Mouse (Mus musculus) embryonic facial prominence, embryonic 12.5 days (tissue): Measurements from ENCODE around the gene Ltf. TPM values are rescaled to one million over a fixed set of nuclear protein-coding genes. Genes with fewer than 3 reads are reported as not detected.

ENCODE experiments used
- ATAC-seq: fragments of 200-750 bp; cut with Nextera tagmentation; 2 replicates; pipeline ENCODE4 v1.8.0; 2017; ENCODE audit not compliant: insufficient number of reproducible peaks, insufficient read depth, low FRiP score, low TSS enrichment
- H3K27ac ChIP-seq: fragments of 300-500 bp; sonication (generic); 2 replicates; pipeline ENCODE4 v1.5.1; 2016; ENCODE audit warnings: mild to moderate bottlenecking
- H3K27me3 ChIP-seq: fragments of 300-500 bp; sonication (generic); 2 replicates; pipeline ENCODE4 v1.6.1; 2016; ENCODE audit warnings: mild to moderate bottlenecking, moderate library complexity
- H3K36me3 ChIP-seq: fragments of 300-500 bp; sonication (generic); 2 replicates; pipeline ENCODE4 v1.6.1; 2016; ENCODE audit warnings: mild to moderate bottlenecking
- H3K4me1 ChIP-seq: fragments of 300-500 bp; sonication (generic); 2 replicates; pipeline ENCODE4 v1.6.1; 2016
- H3K4me2 ChIP-seq: fragments of 300-500 bp; sonication (generic); replicated peaks from 2 replicates; pipeline ENCODE4 v1.6.1; 2016; ENCODE audit warnings: mild to moderate bottlenecking, moderate library complexity
- H3K4me3 ChIP-seq: fragments of 300-500 bp; sonication (generic); 2 replicates; pipeline ENCODE4 v1.5.1; 2016; ENCODE audit warnings: mild to moderate bottlenecking
- H3K9ac ChIP-seq: fragments of 300-500 bp; sonication (generic); 2 replicates; pipeline ENCODE4 v1.6.1; 2016; ENCODE audit warnings: mild to moderate bottlenecking, moderate library complexity
- H3K9me3 ChIP-seq: fragments of 300-500 bp; sonication (generic); 2 replicates; pipeline ENCODE4 v1.6.1; 2016; ENCODE audit warnings: mild to moderate bottlenecking, moderate library complexity
- WGBS: fragments of 180-500 bp; shearing (Covaris S2); methylation state at CpG from one replicate; pipeline ENCODE4 v1.1.7; 2016; 5-methylcytosine and 5-hydroxymethylcytosine counted together
- polyA plus RNA-seq: library from polyadenylated mRNA; unstranded; fragments of >200 nt; fragmentation: Nextera tagmentation; extraction: Ambion mirVana; gene quantifications from 2 replicates; pipeline ENCODE4 v1.2.1, GENCODE M21; 2016

Ltf gene
- polyA plus RNA-seq, 1 experiment from 2014 or later, result 4.5 TPM

DNA sequence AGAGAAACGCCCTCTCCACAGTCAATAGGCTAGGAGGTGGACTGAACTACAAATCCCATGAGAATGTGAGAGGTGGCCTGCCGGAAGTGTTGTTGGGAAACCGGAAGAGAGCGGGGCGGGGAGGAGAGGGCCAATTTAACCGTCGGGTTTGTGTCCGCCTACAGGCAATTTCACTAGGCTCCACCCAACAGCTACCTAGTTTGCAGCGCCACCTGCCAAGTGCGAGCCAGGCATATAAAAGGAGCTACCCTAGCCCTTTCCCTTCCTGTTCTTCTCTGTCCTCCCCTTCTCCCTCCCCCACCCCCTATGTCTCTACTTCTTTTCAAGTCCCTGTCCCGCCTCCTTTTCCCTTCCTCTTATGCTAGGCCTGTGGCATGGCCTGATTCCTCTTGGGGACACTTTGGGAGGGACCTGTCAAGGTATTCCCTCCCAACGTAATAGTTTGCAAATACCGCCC is 24.3 kb upstream of the Ltf start:
- Histone ChIP-seq H3K4me3 (peak overlapping the region; percentile 38), H3K9ac (no peak overlapping the region), H3K27me3 (no peaks in the 10 kb centered on the region), H3K9me3 (0 out of 2 replicates have a peak, but pooled peaks cover 2% of the 10 kb centered on the region), H3K36me3 (no peaks in the 10 kb centered on the region), H3K27ac (0 out of 2 replicates have a peak overlapping the region, but pooled peaks have one; percentile 41), H3K4me2 (peak overlapping the region; percentile 48), H3K4me1 (no peaks in the 10 kb centered on the region)
- ATAC-seq, result peak; percentile 32; the same call in 1 of the 2 replicates
- WGBS, result 10% methylated on average over 13 of the region's 13 CpGs

DNA sequence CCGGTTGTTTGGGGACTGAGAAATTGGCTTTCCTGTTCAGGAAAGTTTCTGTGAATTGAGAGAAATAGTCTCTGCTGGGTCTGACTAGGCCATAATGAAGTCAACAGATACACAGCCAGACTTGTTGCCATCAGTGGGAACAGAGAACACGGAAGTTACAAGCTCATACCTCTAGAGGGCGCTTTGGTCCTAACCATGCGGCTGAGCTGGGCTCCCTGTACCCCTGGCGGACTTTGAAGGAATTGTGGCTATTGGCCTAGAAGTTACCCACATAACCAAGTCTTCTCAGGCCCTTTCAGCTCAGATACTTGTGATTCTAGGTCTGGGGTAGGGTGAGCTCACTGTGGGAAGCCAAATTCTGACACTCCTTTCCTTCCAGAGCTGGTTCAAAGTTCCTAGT is 21.8 kb upstream of the Ltf start:
- no peak for ATAC-seq
- WGBS, result 4% methylated on average over 5 of the region's 5 CpGs
- no peaks in the 10 kb centered on the region for H3K36me3 ChIP-seq

GRCm38 (mm10) chr9:110999056-110999455 is 20.0 kb upstream of the Ltf start:
- no peaks in the 10 kb centered on the region for H3K27me3 ChIP-seq
- H3K27ac ChIP-seq, result no peak overlapping the region
- H3K4me2 ChIP-seq, result no peak overlapping the region
- H3K4me1 ChIP-seq, result no peaks in the 10 kb centered on the region
- no peak overlapping the region for H3K4me3 ChIP-seq
- H3K36me3 ChIP-seq, result no peaks in the 10 kb centered on the region
- H3K9ac ChIP-seq, result no peak overlapping the region
- 0 out of 2 replicates have a peak, but pooled peaks cover 2% of the 10 kb centered on the region for H3K9me3 ChIP-seq
- 92% methylated on average over 2 of the region's 2 CpGs for WGBS
- ATAC-seq, result no peak

More for the DNA sequence above, 21.8 kb upstream of the Ltf start:
- H3K4me1 ChIP-seq, result no peaks in the 10 kb centered on the region
- H3K9ac ChIP-seq, result no peak overlapping the region
- no peak overlapping the region for H3K27ac ChIP-seq
- 0 out of 2 replicates have a peak, but pooled peaks cover 2% of the 10 kb centered on the region for H3K9me3 ChIP-seq
- no peak overlapping the region for H3K4me3 ChIP-seq
- no peak overlapping the region for H3K4me2 ChIP-seq
- H3K27me3 ChIP-seq, result no peaks in the 10 kb centered on the region

GRCm38 (mm10) chr9:110999856-111000255 is 19.2 kb upstream of the Ltf start:
- WGBS, result 73% methylated on average over 10 of the region's 10 CpGs
- Histone ChIP-seq H3K4me2 (no peak overlapping the region), H3K27ac (no peak overlapping the region), H3K4me1 (no peaks in the 10 kb centered on the region), H3K4me3 (no peak overlapping the region), H3K9ac (no peak overlapping the region), H3K36me3 (no peaks in the 10 kb centered on the region), H3K9me3 (0 out of 2 replicates have a peak, but pooled peaks cover 2% of the 10 kb centered on the region), H3K27me3 (no peaks in the 10 kb centered on the region)
- no peak for ATAC-seq

DNA sequence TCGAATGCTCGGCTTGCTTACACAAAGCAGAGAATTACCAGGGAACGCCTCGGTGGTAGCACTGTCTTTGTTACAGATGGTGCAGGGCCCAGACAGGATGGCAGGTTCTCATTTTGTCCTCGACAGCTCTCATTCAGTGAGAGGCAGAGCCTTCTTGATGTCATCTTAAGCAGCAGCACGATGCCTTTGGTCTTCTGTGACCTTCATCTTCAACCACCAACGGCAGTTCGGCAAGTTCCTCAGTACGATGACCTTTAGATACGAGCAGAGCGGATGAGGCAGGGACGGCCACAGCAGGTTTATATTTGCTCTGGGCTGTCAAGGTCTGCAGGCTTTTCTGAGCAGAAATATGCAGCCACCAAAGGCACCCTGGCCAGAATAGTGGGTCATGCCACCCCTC is 17.4 kb upstream of the Ltf start:
- H3K4me2 ChIP-seq, result no peak overlapping the region
- no peak overlapping the region for H3K27ac ChIP-seq
- ATAC-seq, result no peak
- no peaks in the 10 kb centered on the region for H3K9me3 ChIP-seq
- H3K36me3 ChIP-seq, result no peaks in the 10 kb centered on the region
- H3K4me1 ChIP-seq, result no peaks in the 10 kb centered on the region
- WGBS, result 74% methylated on average over 12 of the region's 12 CpGs
- H3K4me3 ChIP-seq, result no peak overlapping the region
- H3K27me3 ChIP-seq, result no peaks in the 10 kb centered on the region
- no peak overlapping the region for H3K9ac ChIP-seq

DNA sequence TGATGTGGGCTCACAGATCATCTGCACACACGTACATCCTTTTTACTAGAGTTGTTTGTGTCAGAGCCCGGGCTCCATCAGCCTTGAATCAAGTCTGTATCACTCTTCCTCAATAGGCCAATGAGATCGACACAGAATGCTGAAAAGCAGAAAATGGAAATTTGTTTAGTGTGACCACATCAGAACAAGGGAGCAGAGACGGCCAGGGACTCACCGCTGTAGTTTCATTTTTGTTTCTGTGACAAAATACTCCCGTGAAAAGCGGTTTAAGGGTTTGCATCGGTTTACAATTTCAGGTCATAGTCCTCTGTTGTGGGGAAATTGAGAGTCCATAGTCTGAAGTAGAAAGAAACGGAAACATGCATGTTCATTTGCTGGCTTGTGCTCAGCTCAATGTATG is 15.8 kb upstream of the Ltf start:
- H3K27ac ChIP-seq, result no peak overlapping the region
- WGBS, result 84% methylated on average over 9 of the region's 9 CpGs
- no peaks in the 10 kb centered on the region for H3K9me3 ChIP-seq
- H3K36me3 ChIP-seq, result no peaks in the 10 kb centered on the region
- H3K9ac ChIP-seq, result no peak overlapping the region
- ATAC-seq, result no peak
- H3K4me2 ChIP-seq, result no peak overlapping the region
- no peaks in the 10 kb centered on the region for H3K27me3 ChIP-seq
- H3K4me1 ChIP-seq, result no peaks in the 10 kb centered on the region
- H3K4me3 ChIP-seq, result no peak overlapping the region

GRCm38 (mm10) chr9:111006544-111006943 is 12.5 kb upstream of the Ltf start:
- no peaks in the 10 kb centered on the region for H3K4me1 ChIP-seq
- H3K9ac ChIP-seq, result no peak overlapping the region
- H3K9me3 ChIP-seq, result no peaks in the 10 kb centered on the region
- no peaks in the 10 kb centered on the region for H3K27me3 ChIP-seq
- no peaks in the 10 kb centered on the region for H3K36me3 ChIP-seq
- WGBS, result 90% methylated on average over 2 of the region's 2 CpGs
- no peak overlapping the region for H3K4me3 ChIP-seq
- ATAC-seq, result no peak
- H3K4me2 ChIP-seq, result no peak overlapping the region
- no peak overlapping the region for H3K27ac ChIP-seq

DNA sequence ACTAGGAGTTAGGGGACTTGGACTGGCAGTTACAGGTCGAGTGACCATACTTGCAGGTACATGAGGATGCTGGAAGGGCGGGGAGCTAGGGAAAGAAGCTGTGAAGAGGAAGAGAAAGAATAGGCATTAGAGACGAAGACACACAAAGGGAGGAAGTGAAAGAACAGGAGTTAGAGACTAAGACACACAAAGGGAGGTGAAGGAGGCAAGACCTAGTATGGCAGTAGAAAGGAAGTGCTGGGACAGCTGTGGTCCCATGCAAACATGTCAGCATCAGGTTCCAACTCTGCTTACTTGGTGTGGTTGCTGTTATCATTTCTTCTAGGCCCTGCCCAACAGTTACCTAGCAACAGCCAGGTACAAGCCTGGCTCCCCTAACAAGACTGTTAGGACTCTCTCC is 9.3 kb upstream of the Ltf start:
- no peak overlapping the region for H3K4me3 ChIP-seq
- WGBS, result 74% methylated on average over 3 of the region's 3 CpGs
- no peaks in the 10 kb centered on the region for H3K36me3 ChIP-seq
- no peak overlapping the region for H3K27ac ChIP-seq
- H3K9ac ChIP-seq, result no peak overlapping the region
- H3K4me2 ChIP-seq, result no peak overlapping the region
- no peaks in the 10 kb centered on the region for H3K27me3 ChIP-seq
- no peaks in the 10 kb centered on the region for H3K9me3 ChIP-seq
- H3K4me1 ChIP-seq, result no peaks in the 10 kb centered on the region
- no peak for ATAC-seq

GRCm38 (mm10) chr9:111011550-111011949 is 7.5 kb upstream of the Ltf start:
- no peak overlapping the region for H3K4me2 ChIP-seq
- no peaks in the 10 kb centered on the region for H3K36me3 ChIP-seq
- ATAC-seq, result no peak
- no peak overlapping the region for H3K27ac ChIP-seq
- H3K9ac ChIP-seq, result no peak overlapping the region
- H3K4me1 ChIP-seq, result no peaks in the 10 kb centered on the region
- H3K27me3 ChIP-seq, result no peaks in the 10 kb centered on the region
- no peak overlapping the region for H3K4me3 ChIP-seq
- H3K9me3 ChIP-seq, result no peaks in the 10 kb centered on the region
- WGBS, result 80% methylated on average over 9 of the region's 9 CpGs

DNA sequence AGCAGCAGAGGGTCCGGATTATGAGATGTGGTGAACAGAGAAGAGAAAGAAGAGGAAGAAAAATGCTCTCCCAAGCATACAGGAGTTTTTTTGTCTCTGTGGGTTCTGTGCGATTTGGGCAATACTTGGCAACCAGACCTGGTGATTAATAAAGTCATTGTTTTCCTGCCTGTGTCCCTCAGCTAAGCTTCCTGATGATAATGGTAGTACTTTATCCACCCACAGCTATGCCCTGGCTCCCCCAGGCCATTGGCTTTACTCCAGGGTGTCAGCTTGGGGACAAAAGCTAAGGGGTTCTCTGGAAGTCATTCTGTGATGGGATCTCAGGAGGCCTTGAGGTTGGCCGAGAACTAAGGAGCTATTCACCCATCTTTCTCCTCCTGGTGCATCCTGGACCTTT is 7.0 kb upstream of the Ltf start:
- no peak overlapping the region for H3K4me3 ChIP-seq
- WGBS, result 59% methylated on average over 3 of the region's 3 CpGs
- no peak overlapping the region for H3K27ac ChIP-seq
- H3K9me3 ChIP-seq, result no peaks in the 10 kb centered on the region
- H3K4me2 ChIP-seq, result no peak overlapping the region
- no peaks in the 10 kb centered on the region for H3K27me3 ChIP-seq
- no peak for ATAC-seq
- no peaks in the 10 kb centered on the region for H3K4me1 ChIP-seq
- no peak overlapping the region for H3K9ac ChIP-seq
- no peaks in the 10 kb centered on the region for H3K36me3 ChIP-seq

- no peak overlapping the region for H3K4me2 ChIP-seq
- ATAC-seq, result no peak
- no peaks in the 10 kb centered on the region for H3K36me3 ChIP-seq
- no peaks in the 10 kb centered on the region for H3K27me3 ChIP-seq
- H3K4me1 ChIP-seq, result no peaks in the 10 kb centered on the region
- no peak overlapping the region for H3K27ac ChIP-seq
- WGBS, result 84% methylated on average over 4 of the region's 4 CpGs
- H3K4me3 ChIP-seq, result no peak overlapping the region
- no peaks in the 10 kb centered on the region for H3K9me3 ChIP-seq
- no peak overlapping the region for H3K9ac ChIP-seq
These were observed 3.4 kb upstream of the Ltf start for GRCm38 (mm10) chr9:111015658-111016057.

- H3K4me2 ChIP-seq, result no peak overlapping the region
- H3K9me3 ChIP-seq, result no peaks in the 10 kb centered on the region
- WGBS, result 82% methylated on average over 10 of the region's 10 CpGs
- ATAC-seq, result no peak
- H3K9ac ChIP-seq, result no peak overlapping the region
- no peaks in the 10 kb centered on the region for H3K36me3 ChIP-seq
- H3K27ac ChIP-seq, result no peak overlapping the region
- no peak overlapping the region for H3K4me3 ChIP-seq
- no peaks in the 10 kb centered on the region for H3K4me1 ChIP-seq
- no peaks in the 10 kb centered on the region for H3K27me3 ChIP-seq
These were observed 7.7 kb downstream of the Ltf start for GRCm38 (mm10) chr9:111026791-111027190.

- no peaks in the 10 kb centered on the region for H3K9me3 ChIP-seq
- H3K4me2 ChIP-seq, result no peak overlapping the region
- H3K4me1 ChIP-seq, result no peaks in the 10 kb centered on the region
- no peak overlapping the region for H3K27ac ChIP-seq
- H3K9ac ChIP-seq, result no peak overlapping the region
- WGBS, result 84% methylated on average over 4 of the region's 4 CpGs
- no peaks in the 10 kb centered on the region for H3K36me3 ChIP-seq
- H3K4me3 ChIP-seq, result no peak overlapping the region
- H3K27me3 ChIP-seq, result no peaks in the 10 kb centered on the region
- ATAC-seq, result no peak
These were observed 14.6 kb downstream of the Ltf start for GRCm38 (mm10) chr9:111033717-111034116.
